Mouse (Mus musculus) kidney, postnatal 14 days (tissue): ENCODE data around the gene Gpd2.

Source experiments
- DNase-seq: peaks from one replicate; pipeline ENCODE4 v3.0.0; 2022; ENCODE audit warnings: mixed read lengths

Gpd2 gene

GRCm38 (mm10) chr2:57304212-57304611 lies 66.8 kb downstream of the Gpd2 start:
- DNase-seq: no peak

- DNase-seq: no peak
These were observed 74.9 kb downstream of the Gpd2 start for GRCm38 (mm10) chr2:57312268-57312797.

GRCm38 (mm10) chr2:57316055-57316454 lies 78.6 kb downstream of the Gpd2 start:
- peak; percentile 49 for DNase-seq

GRCm38 (mm10) chr2:57318336-57318735 lies 80.9 kb downstream of the Gpd2 start:
- DNase-seq: no peak

GRCm38 (mm10) chr2:57326091-57326490 lies 88.7 kb downstream of the Gpd2 start:
- DNase-seq: no peak

GRCm38 (mm10) chr2:57329327-57329726 lies 91.9 kb downstream of the Gpd2 start:
- no peak for DNase-seq

GRCm38 (mm10) chr2:57330812-57331211 lies 93.4 kb downstream of the Gpd2 start:
- no peak for DNase-seq

GRCm38 (mm10) chr2:57331266-57331665 lies 93.8 kb downstream of the Gpd2 start:
- DNase-seq: no peak

GRCm38 (mm10) chr2:57333481-57333880 lies 96.0 kb downstream of the Gpd2 start:
- DNase-seq: no peak

GRCm38 (mm10) chr2:57335397-57335796 lies 98.0 kb downstream of the Gpd2 start:
- no peak for DNase-seq

- DNase-seq: no peak
These were observed 101.3 kb downstream of the Gpd2 start for GRCm38 (mm10) chr2:57338779-57339178.

- DNase-seq: no peak
These were observed 105.5 kb downstream of the Gpd2 start for GRCm38 (mm10) chr2:57342910-57343309.

- DNase-seq: no peak
These were observed 113.2 kb downstream of the Gpd2 start for GRCm38 (mm10) chr2:57350615-57351014.

GRCm38 (mm10) chr2:57353722-57354432 lies 116.4 kb downstream of the Gpd2 start:
- DNase-seq: no peak

GRCm38 (mm10) chr2:57354848-57355247 lies 117.4 kb downstream of the Gpd2 start:
- no peak for DNase-seq

GRCm38 (mm10) chr2:57356222-57356822 lies 118.9 kb downstream of the Gpd2 start:
- DNase-seq: no peak

- DNase-seq: no peak
These were observed 125.1 kb downstream of the Gpd2 start for GRCm38 (mm10) chr2:57362503-57362902.

- peak; percentile 5 for DNase-seq
These were observed 137.2 kb downstream of the Gpd2 start for GRCm38 (mm10) chr2:57374647-57375046.

- DNase-seq: no peak
These were observed 137.9 kb downstream of the Gpd2 start for GRCm38 (mm10) chr2:57375138-57375837.

GRCm38 (mm10) chr2:57378147-57378889 lies 140.9 kb downstream of the Gpd2 start:
- peak; percentile 5 for DNase-seq

- DNase-seq: no peak
These were observed 147.2 kb downstream of the Gpd2 start for GRCm38 (mm10) chr2:57384625-57385024.

GRCm38 (mm10) chr2:57387816-57388215 lies 150.4 kb downstream of the Gpd2 start:
- DNase-seq: no peak

GRCm38 (mm10) chr2:57395071-57395470 lies 157.6 kb downstream of the Gpd2 start:
- DNase-seq: no peak
